Mouse (Mus musculus): Measurements from ENCODE around the gene Teddm1a. TPM values are rescaled to one million over a fixed set of nuclear protein-coding genes. Genes with fewer than 3 reads are reported as not detected.

Teddm1a gene
- polyA plus RNA-seq, 1 experiment from 2014 or later: not detected

DNA sequence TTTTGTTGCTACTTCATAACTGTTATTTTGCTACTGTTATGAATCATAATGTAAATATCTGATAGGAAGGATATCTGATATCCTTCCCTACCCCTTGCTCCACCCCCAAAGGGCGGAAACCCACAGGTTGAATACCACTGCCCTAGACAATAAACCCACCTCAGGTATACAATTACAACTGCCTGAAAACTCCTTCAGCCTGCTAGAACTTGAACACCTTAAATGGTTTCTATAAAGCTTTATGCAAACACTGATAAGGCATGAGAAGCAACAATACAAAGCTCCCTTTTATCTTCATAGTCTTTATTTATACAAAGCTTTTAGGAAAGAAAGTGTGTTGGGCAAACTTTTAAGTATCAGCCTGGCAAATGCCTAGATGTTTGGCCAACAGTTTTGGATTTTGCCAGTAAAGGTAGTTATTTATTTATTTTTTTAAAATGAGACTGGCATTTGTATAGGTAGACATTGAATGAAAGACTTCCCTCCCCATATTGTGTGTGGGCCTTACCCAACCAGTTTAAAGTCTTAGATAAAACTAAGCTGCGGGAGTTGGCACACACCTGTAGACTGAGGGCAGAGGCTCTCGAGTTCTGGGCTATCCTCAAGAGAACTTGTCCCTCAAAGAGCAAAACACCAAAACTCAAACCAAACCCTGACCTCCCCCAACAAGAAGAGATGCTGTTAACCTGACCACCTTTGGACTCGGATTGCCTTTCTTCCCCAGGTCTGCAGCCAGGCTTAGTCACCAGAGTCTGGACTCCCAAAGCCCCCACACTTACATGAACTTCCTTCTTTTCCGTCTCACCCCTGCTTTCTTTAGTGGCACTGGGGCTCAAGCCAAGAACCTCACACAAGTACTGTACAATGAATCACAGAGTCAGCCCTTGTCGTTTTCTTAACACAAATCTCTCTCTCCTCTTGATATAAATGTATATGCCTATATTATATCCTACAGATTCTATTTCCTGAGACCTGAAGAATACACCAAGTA, 33.1 kb downstream of the Teddm1a start:
- H3K4me2 ChIP-seq: no peak overlapping the region
- H3K4me3 ChIP-seq (replicated peaks): no peak overlapping the region
- H3K4me1 ChIP-seq (replicated peaks): no peaks in the 10 kb centered on the region
- no peaks in the 10 kb centered on the region for H3K36me3 ChIP-seq
- H3K27ac ChIP-seq: no peak overlapping the region
- H3K9ac ChIP-seq (replicated peaks): no peak overlapping the region
- WGBS: 81% methylated on average over 6 of the region's 6 CpGs
- no peak for ATAC-seq (ENCODE audit: insufficient number of reproducible peaks, insufficient read depth, low FRiP score, low TSS enrichment, low read depth)
- no peaks in the 10 kb centered on the region for H3K27me3 ChIP-seq
- no peaks in the 10 kb centered on the region for H3K9me3 ChIP-seq

DNA sequence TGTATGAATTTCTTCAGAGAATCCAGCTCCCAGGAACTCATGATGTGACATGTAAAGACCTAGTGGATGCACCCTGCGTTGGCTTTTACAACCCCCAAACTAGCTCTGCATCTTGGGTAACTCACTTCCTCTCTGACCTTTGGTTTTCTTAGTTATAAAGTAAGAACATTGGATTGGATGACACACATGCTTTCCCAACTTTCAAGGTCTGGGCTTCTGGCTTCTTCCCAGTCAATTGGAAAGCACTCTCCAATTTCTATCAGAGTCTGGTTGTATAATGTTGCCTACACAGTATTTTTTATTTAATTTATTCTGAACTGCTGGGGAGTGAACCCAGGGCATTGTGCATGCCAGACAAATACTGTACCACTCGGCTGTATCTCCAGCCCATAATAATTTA, 38.9 kb downstream of the Teddm1a start:
- Histone ChIP-seq H3K4me1 (replicated peaks) (no peaks in the 10 kb centered on the region), H3K36me3 (no peaks in the 10 kb centered on the region), H3K27ac (no peak overlapping the region), H3K9ac (replicated peaks) (no peak overlapping the region), H3K9me3 (peaks cover 3% of the 10 kb centered on the region; the same call in 1 of the 2 replicates), H3K27me3 (no peaks in the 10 kb centered on the region), H3K4me3 (replicated peaks) (no peak overlapping the region), H3K4me2 (no peak overlapping the region)
- 81% methylated on average over 2 of the region's 2 CpGs for WGBS
- no peak for ATAC-seq (ENCODE audit: insufficient number of reproducible peaks, insufficient read depth, low FRiP score, low TSS enrichment, low read depth)

DNA sequence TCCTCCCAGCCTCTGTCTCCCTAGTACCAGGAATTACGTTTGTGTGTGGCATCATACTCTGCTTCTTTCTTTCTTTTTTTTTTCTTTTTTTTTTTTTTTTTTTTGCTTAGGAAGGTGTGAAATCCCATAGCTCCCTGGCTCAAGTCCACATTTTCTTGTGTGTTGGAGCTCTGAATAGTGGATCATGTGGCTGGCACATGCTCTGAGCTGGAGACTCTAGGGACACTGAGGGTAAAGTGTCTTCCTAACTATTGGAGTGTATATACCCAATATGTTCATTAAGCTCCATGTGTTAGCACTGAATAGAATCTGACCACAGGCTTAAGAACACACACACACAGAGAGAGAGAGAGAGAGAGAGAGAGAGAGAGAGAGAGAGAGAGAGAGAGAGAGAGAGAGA, 42.2 kb downstream of the Teddm1a start:
- H3K27me3 ChIP-seq: no peaks in the 10 kb centered on the region
- H3K9me3 ChIP-seq: peaks cover 3% of the 10 kb centered on the region; the same call in 1 of the 2 replicates
- 85% methylated on average over 1 of the region's 1 CpGs for WGBS
- H3K9ac ChIP-seq (replicated peaks): no peak overlapping the region
- no peaks in the 10 kb centered on the region for H3K4me1 ChIP-seq (replicated peaks)
- no peak overlapping the region for H3K27ac ChIP-seq
- no peak overlapping the region for H3K4me3 ChIP-seq (replicated peaks)
- ATAC-seq (ENCODE audit: insufficient number of reproducible peaks, insufficient read depth, low FRiP score, low TSS enrichment, low read depth): no peak
- H3K4me2 ChIP-seq: no peak overlapping the region
- no peaks in the 10 kb centered on the region for H3K36me3 ChIP-seq

DNA sequence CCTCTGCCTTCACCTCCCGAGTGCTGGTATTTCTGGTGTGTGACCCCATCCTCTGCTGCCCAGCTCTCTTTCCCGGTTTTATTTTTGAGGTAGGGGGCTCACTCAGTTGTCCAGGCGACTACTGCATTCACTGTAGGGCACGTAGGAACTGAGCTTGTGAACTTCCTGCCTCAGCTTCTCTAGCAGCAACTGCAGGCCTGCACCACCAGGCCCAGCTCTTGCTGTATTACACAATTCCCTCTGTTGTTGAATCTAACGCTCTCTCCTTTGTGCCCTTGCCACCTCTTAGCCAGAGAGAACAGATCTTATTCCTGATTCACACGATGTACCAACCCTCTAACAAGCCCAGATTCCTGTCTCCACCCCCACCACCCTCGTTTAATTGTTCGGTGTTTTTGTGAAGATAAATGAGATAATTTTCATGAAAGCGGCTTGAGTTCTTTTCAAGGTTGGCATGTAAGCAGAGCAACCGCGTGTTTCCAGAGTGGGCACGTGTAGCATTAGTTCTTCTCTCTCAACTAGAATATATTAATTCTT, 44.4 kb downstream of the Teddm1a start:
- 80% methylated on average over 12 of the region's 12 CpGs for WGBS
- H3K9me3 ChIP-seq: peaks cover 3% of the 10 kb centered on the region; the same call in 1 of the 2 replicates
- no peaks in the 10 kb centered on the region for H3K27me3 ChIP-seq
- H3K4me3 ChIP-seq (replicated peaks): no peak overlapping the region
- no peak for ATAC-seq (ENCODE audit: insufficient number of reproducible peaks, insufficient read depth, low FRiP score, low TSS enrichment, low read depth)
- H3K9ac ChIP-seq (replicated peaks): no peak overlapping the region; the same call in 1 of the 2 replicates
- no peaks in the 10 kb centered on the region for H3K36me3 ChIP-seq
- no peak overlapping the region for H3K4me2 ChIP-seq
- H3K27ac ChIP-seq: no peak overlapping the region
- no peaks in the 10 kb centered on the region for H3K4me1 ChIP-seq (replicated peaks)

DNA sequence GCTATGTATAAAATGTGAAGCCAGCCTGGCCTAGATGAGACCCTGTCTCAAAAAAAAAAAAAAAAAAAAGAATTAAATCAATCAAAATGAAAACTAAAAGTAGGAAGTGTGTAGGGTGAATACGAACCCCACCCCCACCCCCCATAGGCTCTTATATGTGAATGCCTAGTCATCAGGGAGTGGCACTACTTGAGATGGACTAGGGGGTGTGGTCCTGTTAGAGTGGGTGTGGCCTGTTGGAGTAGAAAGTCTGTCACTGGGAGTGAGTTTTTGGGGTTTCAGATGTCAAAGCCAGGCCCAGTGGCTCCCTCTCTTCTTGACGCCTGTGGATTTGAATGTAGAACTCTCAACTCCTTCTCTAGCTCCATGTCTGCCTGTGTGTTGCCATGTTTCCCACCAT, 45.5 kb downstream of the Teddm1a start:
- no peak overlapping the region for H3K9ac ChIP-seq (replicated peaks)
- 84% methylated on average over 2 of the region's 2 CpGs for WGBS
- no peaks in the 10 kb centered on the region for H3K36me3 ChIP-seq
- H3K4me1 ChIP-seq (replicated peaks): no peaks in the 10 kb centered on the region
- no peak for ATAC-seq (ENCODE audit: insufficient number of reproducible peaks, insufficient read depth, low FRiP score, low TSS enrichment, low read depth)
- no peak overlapping the region for H3K27ac ChIP-seq
- peaks cover 3% of the 10 kb centered on the region; the same call in 1 of the 2 replicates for H3K9me3 ChIP-seq
- H3K27me3 ChIP-seq: no peaks in the 10 kb centered on the region
- H3K4me3 ChIP-seq (replicated peaks): no peak overlapping the region
- H3K4me2 ChIP-seq: no peak overlapping the region

DNA sequence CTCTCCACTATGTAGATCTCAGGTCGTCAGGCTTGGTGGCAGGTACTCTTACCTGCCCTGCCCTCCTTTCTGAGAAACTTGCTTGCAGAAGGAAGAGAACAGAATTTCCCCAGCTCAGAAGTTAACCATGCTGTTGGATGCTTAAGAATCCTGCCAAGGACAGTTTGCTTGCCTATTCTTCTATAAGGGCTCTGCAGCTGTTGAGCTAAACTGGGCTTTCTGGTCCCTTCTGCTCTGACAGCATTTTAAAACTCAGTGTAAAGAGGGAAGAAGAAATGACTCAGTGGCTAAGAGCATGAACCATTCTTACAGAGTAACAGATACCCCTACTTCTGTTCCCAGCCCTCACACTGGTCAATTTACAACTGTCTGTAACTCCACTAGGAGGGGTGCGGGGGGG, 49.4 kb downstream of the Teddm1a start:
- no peaks in the 10 kb centered on the region for H3K27me3 ChIP-seq
- WGBS: 79% methylated on average over 2 of the region's 2 CpGs
- no peak for ATAC-seq (ENCODE audit: insufficient number of reproducible peaks, insufficient read depth, low FRiP score, low TSS enrichment, low read depth)
- H3K4me1 ChIP-seq (replicated peaks): no peaks in the 10 kb centered on the region
- no peak overlapping the region for H3K4me3 ChIP-seq (replicated peaks)
- H3K4me2 ChIP-seq: no peak overlapping the region
- no peak overlapping the region for H3K27ac ChIP-seq
- H3K9me3 ChIP-seq: no peaks in the 10 kb centered on the region
- no peak overlapping the region for H3K9ac ChIP-seq (replicated peaks)
- no peaks in the 10 kb centered on the region for H3K36me3 ChIP-seq

Small RNAs within 50 kb of the gene (microRNA-seq; reads per million reads assigned to microRNA genes)
- gene Mir8114: 20.7 reads per million, percentile 33 among the genes with 10 or more reads in this experiment

Other genes with a start within 250 kb of the Teddm1a start
- 0.81 and 1.4 TPM in 2 replicates for gene Rgs8, start 238.7 kb upstream of the Teddm1a start, polyA plus RNA-seq (2016; fragmentation: Nextera tagmentation; extraction: Ambion mirVana)
- 16.8 and 18.7 TPM in 2 replicates for gene Rgs16, start 151.4 kb upstream of the Teddm1a start, polyA plus RNA-seq (2016; fragmentation: Nextera tagmentation; extraction: Ambion mirVana)
- 10.5 and 11.4 TPM in 2 replicates for gene Rnasel, start 142.3 kb upstream of the Teddm1a start, polyA plus RNA-seq (2016; fragmentation: Nextera tagmentation; extraction: Ambion mirVana)
- gene Rgsl1, start 47.6 kb upstream of the Teddm1a start, polyA plus RNA-seq (2016; fragmentation: Nextera tagmentation; extraction: Ambion mirVana): not detected in 2 replicates
- 0.44 and 0.47 TPM in 2 replicates for gene Teddm1b, start 17.4 kb upstream of the Teddm1a start, polyA plus RNA-seq (2016; fragmentation: Nextera tagmentation; extraction: Ambion mirVana)
- 105 TPM in 2 replicates for gene Glul, start 8.2 kb downstream of the Teddm1a start, polyA plus RNA-seq (2016; fragmentation: Nextera tagmentation; extraction: Ambion mirVana)
- gene Teddm2, start 8.5 kb downstream of the Teddm1a start, polyA plus RNA-seq (2016; fragmentation: Nextera tagmentation; extraction: Ambion mirVana): 0.74 and 0.90 TPM in 2 replicates

Data from limb, embryonic 12.5 days (tissue).